Mouse (Mus musculus) thymus, adult 2 months (tissue): ENCODE measurements around the gene Nrap. TPM values are rescaled to one million over a fixed set of nuclear protein-coding genes. Genes with fewer than 3 reads are reported as not detected.

Source experiments
- DNase-seq: peaks from one replicate; pipeline ENCODE4 v3.0.0; 2021
- H3K27ac ChIP-seq: fragments of 200-500 bp; 2 replicates; pipeline ENCODE4 v1.5.1; 2012; ENCODE audit warnings: low read length, control low read depth; ENCODE audit not compliant: control insufficient read depth, insufficient read depth
- H3K27me3 ChIP-seq: fragments of 200-500 bp; 2 replicates; pipeline ENCODE4 v1.6.1; 2012; ENCODE audit warnings: mild to moderate bottlenecking, low read length, moderate library complexity, mixed read lengths; ENCODE audit not compliant: control insufficient read depth, insufficient read depth
- H3K36me3 ChIP-seq: fragments of 200-500 bp; 2 replicates; pipeline ENCODE4 v1.6.1; 2012; ENCODE audit warnings: mild to moderate bottlenecking, low read length, moderate library complexity; ENCODE audit not compliant: control insufficient read depth, insufficient read depth
- H3K4me1 ChIP-seq: fragments of 200-500 bp; replicated peaks from 2 replicates; pipeline ENCODE4 v1.6.1; 2012; ENCODE audit warnings: low read length; ENCODE audit not compliant: control insufficient read depth, insufficient read depth
- H3K4me3 ChIP-seq: fragments of 200-500 bp; 2 replicates; pipeline ENCODE4 v1.5.1; 2012; ENCODE audit warnings: mild to moderate bottlenecking, low read length, control low read depth, moderate library complexity; ENCODE audit not compliant: control insufficient read depth, insufficient read depth
- CTCF ChIP-seq: fragments of 200-500 bp; IDR thresholded peaks from 2 replicates; pipeline ENCODE4 v1.5.1; 2012; ENCODE audit warnings: mild to moderate bottlenecking, control low read depth, low read length, moderate library complexity, borderline replicate concordance; ENCODE audit not compliant: control insufficient read depth, poor library complexity, insufficient read depth; ENCODE audit errors: extremely low read depth
- POLR2A ChIP-seq: fragments of 200-500 bp; IDR thresholded peaks from 2 replicates; pipeline ENCODE4 v1.6.1; 2012; ENCODE audit warnings: mild to moderate bottlenecking, low read length, control low read depth, moderate library complexity; ENCODE audit not compliant: control insufficient read depth, poor library complexity, insufficient read depth; ENCODE audit errors: extremely low read depth
- WGBS: fragments of 180-500 bp; shearing (Covaris S2); methylation state at CpG from one replicate; pipeline ENCODE4 v1.1.7; 2018; 5-methylcytosine and 5-hydroxymethylcytosine counted together
- polyA plus RNA-seq: library from polyadenylated mRNA; depleted of rRNA; stranded (reverse); fragments of >200 nt; gene quantifications from 2 replicates; pipeline ENCODE4 v1.2.3, GENCODE M21; 2012; rRNA removed

Nrap gene
- polyA plus RNA-seq, 1 experiment: 4.3 TPM

GRCm38 (mm10) chr19:56278366-56278765, 111.5 kb downstream of the Nrap start:
- no peak for DNase-seq
- no peaks in the 10 kb centered on the region for H3K36me3 ChIP-seq
- 91% methylated on average over 11 of the region's 11 CpGs for WGBS
- no peak for TF ChIP-seq CTCF
- TF ChIP-seq POLR2A: no peak
- no peaks in the 10 kb centered on the region for H3K27me3 ChIP-seq
- no peak overlapping the region for H3K4me3 ChIP-seq
- no peaks in the 10 kb centered on the region for H3K4me1 ChIP-seq
- H3K27ac ChIP-seq: no peak overlapping the region

- Histone ChIP-seq H3K27me3 (no peaks in the 10 kb centered on the region), H3K4me3 (no peak overlapping the region), H3K4me1 (no peaks in the 10 kb centered on the region), H3K27ac (no peak overlapping the region), H3K36me3 (no peaks in the 10 kb centered on the region)
- TF ChIP-seq POLR2A: no peak
- no peak for TF ChIP-seq CTCF
- DNase-seq: no peak
- WGBS: 92% methylated on average over 4 of the region's 4 CpGs
Measured at GRCm38 (mm10) chr19:56277951-56278350, 111.9 kb downstream of the Nrap start.

GRCm38 (mm10) chr19:56277140-56277804, 112.6 kb downstream of the Nrap start:
- Histone ChIP-seq H3K4me1 (no peaks in the 10 kb centered on the region), H3K27ac (no peak overlapping the region), H3K4me3 (no peak overlapping the region), H3K27me3 (no peaks in the 10 kb centered on the region), H3K36me3 (no peaks in the 10 kb centered on the region)
- no peak for TF ChIP-seq CTCF
- no peak for TF ChIP-seq POLR2A
- 74% methylated on average over 3 of the region's 3 CpGs for WGBS
- no peak for DNase-seq

- Histone ChIP-seq H3K4me1 (no peaks in the 10 kb centered on the region), H3K27ac (no peak overlapping the region), H3K4me3 (no peak overlapping the region), H3K36me3 (no peaks in the 10 kb centered on the region), H3K27me3 (no peaks in the 10 kb centered on the region)
- TF ChIP-seq POLR2A: no peak
- TF ChIP-seq CTCF: no peak
- 56% methylated on average over 8 of the region's 8 CpGs for WGBS
- DNase-seq: no peak
Measured at GRCm38 (mm10) chr19:56272081-56272480, 117.8 kb downstream of the Nrap start.

Other genes starting within 250 kb of the Nrap start
- gene Habp2, start 102.9 kb downstream of the Nrap start, polyA plus RNA-seq: 0.15 and 0.55 TPM in 2 replicates
- gene Casp7, start 7.1 kb upstream of the Nrap start, polyA plus RNA-seq: 19.6 and 21.3 TPM in 2 replicates
- 0.98 and 1.1 TPM in 2 replicates for gene Plekhs1, start 71.6 kb upstream of the Nrap start, polyA plus RNA-seq
- 2.1 and 3.1 TPM in 2 replicates for gene Dclre1a, start 158.2 kb upstream of the Nrap start, polyA plus RNA-seq
- 12.6 and 13.9 TPM in 2 replicates for gene Nhlrc2, start 158.2 kb upstream of the Nrap start, polyA plus RNA-seq